Mouse (Mus musculus) retina, embryonic 14.5 days (tissue): ENCODE results near the gene Kcnd2.

Experiments used
- DNase-seq: peaks from one replicate; pipeline ENCODE4 v3.0.0-alpha.2; 2015; ENCODE audit warnings: low spot score

Kcnd2 gene

GRCm38 (mm10) chr6:21424202-21424785, 209.0 kb downstream of the Kcnd2 start:
- DNase-seq: no peak

- DNase-seq: no peak
These were observed 215.8 kb downstream of the Kcnd2 start for GRCm38 (mm10) chr6:21431120-21431519.

DNA sequence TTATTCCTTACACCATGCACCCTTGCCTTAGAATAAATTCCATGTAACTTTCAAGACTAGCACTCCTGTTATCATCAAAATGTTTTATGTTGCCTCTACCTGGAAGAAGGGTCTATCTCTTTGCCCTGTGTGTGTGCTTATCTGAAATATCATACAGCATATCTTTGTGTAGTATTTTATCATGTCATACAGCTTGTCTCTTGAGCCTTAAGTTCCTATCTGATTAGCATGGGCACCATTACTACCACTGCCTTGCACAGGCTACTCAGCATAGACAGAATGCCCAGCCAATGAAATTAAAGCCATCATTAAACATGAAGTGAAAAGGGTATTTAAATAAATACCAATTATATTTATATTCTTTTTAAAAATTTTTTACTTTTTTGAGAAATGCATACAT, 249.4 kb downstream of the Kcnd2 start:
- no peak for DNase-seq

- DNase-seq: no peak
These were observed 256.7 kb downstream of the Kcnd2 start for GRCm38 (mm10) chr6:21471891-21472544.

GRCm38 (mm10) chr6:21482714-21483113, 267.4 kb downstream of the Kcnd2 start:
- no peak for DNase-seq

- no peak for DNase-seq
These were observed 273.2 kb downstream of the Kcnd2 start for GRCm38 (mm10) chr6:21488536-21488935.

DNA sequence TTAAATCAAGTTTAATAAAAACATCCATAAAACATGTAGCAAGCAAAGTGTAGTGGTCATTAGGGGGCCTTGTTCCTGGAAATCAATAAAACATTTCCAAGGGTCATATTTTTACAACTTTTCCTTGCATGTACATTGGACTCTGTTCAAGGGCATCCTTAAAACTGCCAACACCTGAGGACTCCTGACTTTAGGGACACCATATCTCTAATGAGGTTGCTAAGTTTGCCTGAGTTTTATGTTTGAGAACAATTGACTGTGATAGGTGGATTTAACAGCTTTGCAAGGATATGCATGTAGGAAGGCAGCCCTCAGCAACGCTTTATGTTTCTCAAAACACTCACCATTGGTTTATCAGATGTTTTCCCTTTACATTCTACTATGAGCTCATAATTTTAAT, 287.6 kb downstream of the Kcnd2 start:
- DNase-seq: no peak

- DNase-seq: no peak
These were observed 295.4 kb downstream of the Kcnd2 start for GRCm38 (mm10) chr6:21510621-21511239.

- DNase-seq: no peak
These were observed 305.0 kb downstream of the Kcnd2 start for GRCm38 (mm10) chr6:21520351-21520750.

DNA sequence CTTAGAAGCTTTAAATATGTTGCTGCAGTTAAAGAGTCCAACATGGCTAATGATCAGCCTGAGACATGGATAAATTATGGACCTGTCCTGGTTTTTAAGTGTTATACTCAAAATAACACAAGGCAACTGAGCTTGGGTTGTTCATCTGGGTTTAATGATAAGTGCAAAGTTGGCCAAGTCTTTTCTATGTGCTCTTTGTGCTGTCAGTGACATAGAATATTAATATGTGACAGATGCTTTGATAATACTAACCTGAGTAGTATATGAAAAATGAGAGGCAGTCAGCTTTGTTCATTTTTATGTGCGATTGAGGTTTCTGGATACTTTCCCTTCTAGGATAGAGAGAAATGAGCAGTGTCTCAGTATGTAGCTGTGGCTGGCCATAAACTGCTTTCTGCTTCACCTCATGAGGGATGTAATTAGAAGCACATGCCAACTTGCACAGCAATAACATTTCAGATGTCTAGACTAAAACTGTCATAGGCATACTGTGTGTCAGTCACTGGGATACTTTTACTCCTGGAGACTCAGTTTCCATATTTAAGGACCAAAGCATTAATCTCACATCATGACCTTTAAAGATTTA, 312.3 kb downstream of the Kcnd2 start:
- DNase-seq: no peak

DNA sequence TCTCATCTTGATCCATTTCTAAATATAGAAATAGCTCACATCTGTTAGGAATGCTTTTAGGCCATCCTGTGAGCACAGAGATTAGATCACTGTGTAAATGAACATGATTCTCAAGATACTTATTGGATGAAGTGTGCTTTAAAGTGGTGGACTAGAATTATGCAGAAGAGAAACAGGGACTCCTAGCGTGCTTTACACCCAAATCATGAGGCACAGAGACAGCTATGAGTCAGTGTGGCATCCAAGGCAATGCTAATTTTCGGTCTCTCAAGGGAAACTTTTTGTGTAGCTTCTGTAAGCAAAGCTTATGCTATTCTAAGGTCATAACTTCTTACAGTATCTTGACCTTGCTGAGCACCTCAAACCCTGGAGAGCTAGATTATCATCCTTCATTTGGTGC, 318.7 kb downstream of the Kcnd2 start:
- DNase-seq: no peak

GRCm38 (mm10) chr6:21534820-21535219, 319.5 kb downstream of the Kcnd2 start:
- DNase-seq: peak; percentile 61

- DNase-seq: no peak
These were observed 336.2 kb downstream of the Kcnd2 start for GRCm38 (mm10) chr6:21551501-21551900.

DNA sequence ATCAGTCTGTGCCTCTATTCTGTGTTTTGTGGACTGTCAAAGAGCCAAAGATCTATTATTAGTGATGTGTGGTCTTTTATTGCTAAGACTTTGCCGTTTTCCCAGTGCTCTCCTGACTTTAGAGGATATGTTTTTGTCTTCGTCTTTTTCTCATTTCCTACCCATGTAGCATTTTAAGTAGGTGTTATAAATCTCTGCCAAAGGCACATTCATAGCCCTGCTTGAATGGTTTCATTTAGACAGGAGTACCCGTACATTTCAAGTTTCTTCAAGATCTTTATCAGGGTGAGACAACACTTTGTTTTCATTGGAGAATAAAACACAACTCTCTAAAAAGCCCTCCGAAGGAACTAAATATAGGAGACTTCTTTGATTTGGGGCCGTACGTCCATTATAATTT, 355.7 kb downstream of the Kcnd2 start:
- no peak for DNase-seq

DNA sequence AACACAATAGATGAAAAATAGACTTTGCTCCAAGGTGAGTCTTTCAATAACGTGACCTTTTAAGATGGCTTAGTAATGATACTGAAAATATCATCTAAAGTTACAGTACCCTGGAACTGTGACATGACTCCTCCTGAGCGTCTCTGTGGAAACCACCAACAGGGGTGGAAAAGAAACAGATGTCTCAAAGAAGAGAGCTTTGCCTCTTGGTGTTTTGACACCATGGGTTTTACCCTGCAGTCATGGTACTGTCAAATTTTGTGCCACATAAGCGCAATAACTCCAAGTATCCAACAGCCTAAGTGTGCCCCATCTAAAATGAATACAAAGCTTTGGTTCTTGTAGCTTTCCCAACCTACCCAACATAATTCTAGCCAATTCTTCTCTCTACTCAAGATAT, 374.9 kb downstream of the Kcnd2 start:
- no peak for DNase-seq

GRCm38 (mm10) chr6:21597424-21597823, 382.1 kb downstream of the Kcnd2 start:
- DNase-seq: no peak

DNA sequence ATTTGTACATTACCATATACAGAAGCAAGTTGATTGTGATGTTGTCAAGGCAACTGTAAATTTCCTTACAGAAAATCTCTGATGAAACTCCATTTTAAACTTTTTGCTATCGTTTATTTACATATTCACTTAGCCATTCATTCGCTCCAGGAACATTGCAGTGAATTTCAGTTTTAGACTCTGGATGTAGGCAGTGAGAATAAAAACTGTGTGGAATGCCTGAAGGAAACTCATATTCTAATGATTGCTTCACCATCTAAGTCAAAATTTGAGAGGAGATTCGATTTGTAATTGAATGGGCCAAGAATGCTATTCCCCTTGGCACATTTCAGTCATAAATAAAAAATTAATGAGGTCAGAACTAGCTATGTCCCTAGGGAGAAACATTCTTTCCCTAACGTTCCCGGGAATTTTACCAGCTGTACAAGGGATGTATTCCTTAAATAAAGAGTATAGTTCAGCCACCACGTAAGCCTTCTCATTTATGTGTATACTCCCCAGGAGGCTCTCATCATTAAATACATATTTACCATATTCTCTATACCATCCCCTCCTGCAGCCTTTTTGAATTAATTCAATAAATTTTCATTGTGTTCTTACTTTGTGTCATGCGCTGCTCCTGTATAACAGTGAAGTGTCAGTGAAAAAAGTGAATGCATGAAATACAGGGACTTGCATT, 394.2 kb downstream of the Kcnd2 start:
- DNase-seq: peak; percentile 16

DNA sequence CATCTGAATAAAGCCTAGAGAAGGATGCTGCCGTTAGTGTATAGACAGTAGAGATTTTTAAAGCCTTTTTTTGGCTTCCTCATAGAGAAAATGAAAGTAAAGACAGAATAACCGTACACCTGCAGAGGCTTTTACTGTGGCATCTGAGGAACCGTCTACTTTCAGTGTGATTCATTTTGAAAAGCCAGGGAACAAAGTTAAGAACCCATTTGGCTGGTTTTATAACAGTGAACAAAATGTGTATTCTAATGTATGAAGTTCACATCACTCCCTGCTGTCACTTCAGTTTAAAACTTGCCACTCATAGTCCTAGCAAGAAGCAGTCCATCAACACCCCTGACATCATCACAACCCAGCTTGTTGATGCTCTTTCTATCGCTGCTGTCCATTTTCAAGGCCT, 414.7 kb downstream of the Kcnd2 start:
- no peak for DNase-seq

DNA sequence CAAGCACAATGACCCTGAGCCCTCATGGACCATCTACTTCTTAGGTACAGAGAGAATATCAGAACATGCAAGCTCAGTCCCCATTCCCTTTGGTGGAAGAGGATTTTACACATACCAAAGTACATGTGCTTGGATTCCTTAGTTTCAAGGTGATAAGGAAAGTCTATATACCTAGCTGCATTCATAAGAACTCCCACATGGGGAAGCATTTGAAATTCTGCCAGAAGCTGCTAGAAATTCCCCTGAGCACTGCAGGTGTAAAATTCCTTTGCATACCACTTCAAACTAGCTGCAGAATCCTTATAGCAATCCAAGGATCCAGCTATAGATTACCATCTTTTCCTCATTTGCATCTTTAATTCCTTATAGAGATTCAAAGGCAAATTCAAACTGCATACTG, 440.4 kb downstream of the Kcnd2 start:
- no peak for DNase-seq

- no peak for DNase-seq
These were observed 448.8 kb downstream of the Kcnd2 start for GRCm38 (mm10) chr6:21664135-21664534.

DNA sequence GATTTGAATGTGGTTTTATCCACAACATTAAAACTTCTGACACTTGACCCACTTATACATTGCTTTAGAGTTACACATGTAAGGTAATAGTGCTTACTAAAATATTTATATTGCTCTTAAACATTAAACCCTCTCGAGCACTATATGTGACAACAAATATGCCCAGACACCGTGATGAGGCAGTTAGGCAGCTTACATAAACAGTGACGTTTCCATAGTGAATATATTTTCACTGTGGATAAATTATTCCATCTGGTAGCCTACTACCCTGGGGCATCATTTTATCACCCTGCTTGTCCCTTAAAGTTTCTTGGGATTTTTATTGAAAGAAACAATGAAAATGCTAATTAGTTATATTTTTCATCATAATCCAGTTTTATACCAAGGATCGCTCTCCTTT, 449.3 kb downstream of the Kcnd2 start:
- no peak for DNase-seq

DNA sequence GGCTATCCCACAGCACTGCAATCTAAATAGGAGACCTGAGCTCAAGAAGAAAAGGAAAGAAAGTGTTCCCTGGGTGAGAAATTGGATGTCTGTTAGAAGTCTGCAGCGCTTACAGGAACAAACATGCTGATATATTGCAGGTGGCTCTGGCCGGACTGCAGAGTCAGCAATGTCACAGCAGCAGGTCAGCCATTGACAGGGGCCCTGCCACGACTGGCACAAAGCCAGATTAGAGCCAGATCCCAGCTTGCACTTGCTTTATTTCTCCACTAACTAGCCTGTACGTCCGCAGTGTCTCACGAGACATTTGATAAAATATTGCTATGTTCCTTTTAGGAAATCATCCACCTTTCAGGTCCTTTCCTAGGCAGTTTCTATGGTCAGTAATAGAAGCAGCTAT, 468.9 kb downstream of the Kcnd2 start:
- no peak for DNase-seq

- no peak for DNase-seq
These were observed 471.1 kb downstream of the Kcnd2 start for GRCm38 (mm10) chr6:21686388-21686787.
